Comparison of ENCODE assay signal across 16 mouse cellular contexts in the genomic region with DNA sequence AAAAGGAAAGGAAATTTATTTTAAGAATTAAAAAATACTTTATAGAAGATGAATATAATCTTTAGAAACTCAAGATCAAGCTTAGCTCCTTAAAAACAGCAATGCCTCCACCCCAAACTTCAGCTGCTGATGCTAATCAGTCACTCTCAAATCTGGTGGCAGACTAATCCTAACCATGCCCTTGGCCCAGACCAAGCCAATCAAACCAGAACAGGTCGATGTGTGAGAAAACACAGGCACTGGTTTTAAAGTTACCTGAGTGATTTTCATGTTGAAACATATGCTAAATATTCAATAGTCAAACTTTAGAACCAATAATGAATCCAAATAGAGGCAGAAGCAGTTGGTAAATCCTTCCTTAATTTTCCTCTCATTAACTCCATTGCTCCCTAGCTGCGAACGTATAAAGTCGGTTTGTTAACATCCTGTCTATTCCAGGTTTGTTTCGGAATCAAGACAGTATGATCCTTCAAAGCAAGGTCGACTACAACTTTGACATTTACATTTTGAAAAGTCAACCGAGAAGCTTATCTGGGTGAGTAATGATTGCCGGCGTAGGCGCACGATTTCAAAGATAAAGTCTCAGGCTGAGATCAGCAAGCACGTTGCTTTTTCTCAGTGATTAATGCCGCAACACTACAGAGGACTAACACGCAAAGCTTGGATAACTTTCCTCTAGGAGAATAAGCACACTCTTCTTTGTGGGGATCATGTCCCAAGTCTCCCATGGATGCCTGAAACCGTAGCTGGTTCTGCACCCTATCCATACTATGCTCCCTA. TPM values are rescaled to one million over a fixed set of nuclear protein-coding genes. Genes with fewer than 3 reads are reported as not detected.
DNase-seq lines count a peak whose midpoint lies in the region; ATAC-seq and TF ChIP-seq lines count a peak whose summit lies in the region.
"Had no signal": no experiment of that assay in that cellular context is flagged by ENCODE, and none has a peak within 500 bp of the region (broad histone marks: within the 10 kb centered on the region; RNA-seq: fewer than 3 reads in every experiment).

No protein-coding gene starts in this region.

- H3K4me3 ChIP-seq in liver, adult 2 months (ENCODE audit: insufficient read depth, low read depth, low read length): peak overlapping the region; percentile 36
- no peak overlapping the region for H3K4me3 ChIP-seq in liver, embryonic 11.5 days (ENCODE audit: low read depth, low read length)
- H3K4me3 ChIP-seq in stomach, embryonic 14.5 days (ENCODE audit: low read depth, low read length): no peak overlapping the region
- H3K4me3 ChIP-seq: embryonic facial prominence, embryonic 15.5 days; forebrain, embryonic 12.5 days; hindbrain, embryonic 15.5 days; megakaryocyte, embryonic 14.5 days; neural tube, embryonic 12.5 days had no signal

- peaks cover 25% of the 10 kb centered on the region for H3K79me2 ChIP-seq in liver, adult 2 months (ENCODE audit: control insufficient read depth, insufficient read depth, low read length)

- DNase-seq in liver, adult 2 months (ENCODE audit: extremely low read depth, low read depth, low spot score): peak; percentile 73
- no peak for DNase-seq in liver, embryonic 11.5 days (ENCODE audit: low spot score)
- DNase-seq in adrenal gland, adult 8-10 months: peak; percentile 78
- DNase-seq in layer of hippocampus, adult 11-12 months (ENCODE audit: low spot score): no peak
- no peak for DNase-seq in Muller cell, postnatal 12 days (ENCODE audit: inconsistent ontology term)
- DNase-seq: heart, adult 18-20 months; lung, adult 2 months; thymus, postnatal 14 days had no signal

- no peaks in the 10 kb centered on the region for H3K36me3 ChIP-seq in liver, adult 2 months (ENCODE audit: control insufficient read depth, insufficient read depth, low read length)
- no peaks in the 10 kb centered on the region for H3K36me3 ChIP-seq in liver, embryonic 11.5 days (ENCODE audit: control insufficient read depth, insufficient read depth, low read length)
- H3K36me3 ChIP-seq in stomach, embryonic 14.5 days (ENCODE audit: control insufficient read depth, insufficient read depth, low read length): no peaks in the 10 kb centered on the region
- H3K36me3 ChIP-seq: embryonic facial prominence, embryonic 15.5 days; forebrain, embryonic 12.5 days; hindbrain, embryonic 15.5 days; neural tube, embryonic 12.5 days had no signal

- 19% methylated on average over 15 of the region's 15 CpGs for WGBS in liver, adult 2 months
- WGBS in liver, embryonic 11.5 days: 55% methylated on average over 15 of the region's 15 CpGs
- 36% methylated on average over 15 of the region's 15 CpGs for WGBS in stomach, embryonic 14.5 days

- TF ChIP-seq CTCF in liver, adult 2 months (IDR thresholded peaks at IDR 0.05; ENCODE audit: low read depth, low read length): no peak

- H3K9me3 ChIP-seq in liver, embryonic 11.5 days (ENCODE audit: control insufficient read depth, low read length): no peaks in the 10 kb centered on the region
- H3K9me3 ChIP-seq in stomach, embryonic 14.5 days (ENCODE audit: control insufficient read depth, low read depth, low read length): no peaks in the 10 kb centered on the region
- H3K9me3 ChIP-seq: embryonic facial prominence, embryonic 15.5 days; forebrain, embryonic 12.5 days; hindbrain, embryonic 15.5 days; megakaryocyte, embryonic 14.5 days; neural tube, embryonic 12.5 days had no signal

- no peak for ATAC-seq in liver, embryonic 11.5 days (replicated peaks; ENCODE audit: low FRiP score)
- ATAC-seq in inflammation-experienced regulatory T-cells, adult 6 months: peak; percentile 53
- ATAC-seq in stomach, embryonic 14.5 days (ENCODE audit: insufficient number of reproducible peaks, insufficient read depth, low FRiP score, low read depth): no peak
- ATAC-seq: Patski had no signal

- H3K27ac ChIP-seq in liver, adult 2 months (replicated peaks; ENCODE audit: insufficient read depth, low read depth, low read length): peak overlapping the region; percentile 56
- H3K27ac ChIP-seq in liver, embryonic 11.5 days (ENCODE audit: low read depth, low read length): no peak overlapping the region
- H3K27ac ChIP-seq in stomach, embryonic 14.5 days (ENCODE audit: low read length): no peak overlapping the region
- H3K27ac ChIP-seq: embryonic facial prominence, embryonic 15.5 days; forebrain, embryonic 12.5 days; hindbrain, embryonic 15.5 days; neural tube, embryonic 12.5 days had no signal

- H3K9ac ChIP-seq in liver, adult 2 months (ENCODE audit: low read depth, low read length): peak overlapping the region; percentile 45
- no peak overlapping the region for H3K9ac ChIP-seq in liver, embryonic 11.5 days (ENCODE audit: low read depth, low read length)
- no peak overlapping the region for H3K9ac ChIP-seq in stomach, embryonic 14.5 days (replicated peaks; ENCODE audit: low read depth, low read length)
- H3K9ac ChIP-seq: embryonic facial prominence, embryonic 15.5 days; forebrain, embryonic 12.5 days; hindbrain, embryonic 15.5 days; neural tube, embryonic 12.5 days had no signal

- H3K4me1 ChIP-seq in liver, adult 2 months (ENCODE audit: control insufficient read depth, insufficient read depth, low read length): peaks cover 25% of the 10 kb centered on the region
- H3K4me1 ChIP-seq in liver, embryonic 11.5 days (replicated peaks; ENCODE audit: control insufficient read depth, insufficient read depth, low read length): peaks cover 2% of the 10 kb centered on the region; the same call in 1 of the 2 replicates
- H3K4me1 ChIP-seq in stomach, embryonic 14.5 days (ENCODE audit: control insufficient read depth, insufficient read depth, low read length): peaks cover 8% of the 10 kb centered on the region; the same call in 1 of the 2 replicates

- H3K4me2 ChIP-seq in liver, embryonic 11.5 days: no peak overlapping the region
- peak overlapping the region; percentile 18 for H3K4me2 ChIP-seq in stomach, embryonic 14.5 days (replicated peaks; ENCODE audit: low read depth, low read length)
- H3K4me2 ChIP-seq: embryonic facial prominence, embryonic 15.5 days; forebrain, embryonic 12.5 days; hindbrain, embryonic 15.5 days; neural tube, embryonic 12.5 days had no signal

- no peak for TF ChIP-seq POLR2A in liver, adult 2 months (IDR thresholded peaks at IDR 0.05; ENCODE audit: extremely low read depth, insufficient read depth, low read length)

- no peaks in the 10 kb centered on the region for H3K27me3 ChIP-seq in liver, adult 2 months (ENCODE audit: control insufficient read depth, insufficient read depth, low read length)
- peaks cover 11% of the 10 kb centered on the region for H3K27me3 ChIP-seq in liver, embryonic 11.5 days (replicated peaks; ENCODE audit: control insufficient read depth, insufficient read depth, low read length)
- no peaks in the 10 kb centered on the region for H3K27me3 ChIP-seq in stomach, embryonic 14.5 days (ENCODE audit: control insufficient read depth, insufficient read depth, low read length)
- H3K27me3 ChIP-seq: embryonic facial prominence, embryonic 15.5 days; Patski had no signal

RNA-seq across cellular contexts. Expression of gene Cobll1, which starts 6.3 kb away (rescaled TPM):
- total RNA-seq in liver, adult 2 months (2014; rRNA removed): 13.6 and 16.0 TPM in 2 replicates
- polyA plus RNA-seq in liver, adult 2 months (2012; rRNA removed): 9.4 and 10.0 TPM in 2 replicates
- polyA plus RNA-seq in liver, embryonic 11.5 days (2014; fragmentation: Nextera tagmentation; extraction: Ambion mirVana): 5.8 and 6.4 TPM in 2 replicates
- 100 to 1,000 TPM; 247 to 481 (median 339) TPM for total RNA-seq in adrenal gland, adult 8-10 months (2022)
- polyA plus RNA-seq in inflammation-experienced regulatory T-cells, adult 6 months (2017; shearing (Covaris generic)): 1 to 10 TPM; 3.6 to 8.8 (median 3.6) TPM
- polyA plus RNA-seq in stomach, embryonic 14.5 days (2014; fragmentation: Nextera tagmentation; extraction: Ambion mirVana): 17.2 and 17.4 TPM in 2 replicates

Comparison
In these comparisons a context has a peak if more than half of its experiments do, and no peak if none do; other contexts are left out.
1. DNase-seq: peak in liver, adult 2 months (single experiment) and adrenal gland, adult 8-10 months (single experiment); none in liver, embryonic 11.5 days (single experiment), layer of hippocampus, adult 11-12 months (single experiment) and Muller cell, postnatal 12 days (single experiment).